Mouse (Mus musculus) kidney, embryonic 15.5 days (tissue): Measurements from ENCODE around the gene Patj. TPM values are rescaled to one million over a fixed set of nuclear protein-coding genes. Genes with fewer than 3 reads are reported as not detected.

Experiments used
- ATAC-seq: fragments of 200-750 bp; cut with Nextera tagmentation; replicated peaks from 2 replicates; pipeline ENCODE4 v1.8.0; 2017; ENCODE audit warnings: moderate TSS enrichment; ENCODE audit not compliant: low FRiP score
- H3K27ac ChIP-seq: fragments of 300-500 bp; sonication (generic); 2 replicates; pipeline ENCODE4 v1.5.1; 2015; ENCODE audit warnings: mild to moderate bottlenecking, inconsistent platforms
- H3K27me3 ChIP-seq: fragments of 300-500 bp; sonication (generic); 2 replicates; pipeline ENCODE4 v1.6.1; 2015; ENCODE audit warnings: inconsistent platforms
- H3K36me3 ChIP-seq: fragments of 300-500 bp; sonication (generic); 2 replicates; pipeline ENCODE4 v1.6.1; 2015; ENCODE audit warnings: inconsistent platforms
- H3K4me1 ChIP-seq: fragments of 300-500 bp; sonication (generic); 2 replicates; pipeline ENCODE4 v1.6.1; 2015; ENCODE audit warnings: inconsistent platforms
- H3K4me2 ChIP-seq: fragments of 300-500 bp; sonication (generic); 2 replicates; pipeline ENCODE4 v1.6.1; 2015; ENCODE audit warnings: moderate library complexity, mild to moderate bottlenecking, inconsistent platforms
- H3K4me3 ChIP-seq: fragments of 300-500 bp; sonication (generic); replicated peaks from 2 replicates; pipeline ENCODE4 v1.5.1; 2015; ENCODE audit warnings: mild to moderate bottlenecking, inconsistent platforms
- H3K9ac ChIP-seq: fragments of 300-500 bp; sonication (generic); 2 replicates; pipeline ENCODE4 v1.6.1; 2015; ENCODE audit warnings: mild to moderate bottlenecking, inconsistent platforms
- H3K9me3 ChIP-seq: fragments of 300-500 bp; sonication (generic); replicated peaks from 2 replicates; pipeline ENCODE4 v1.6.1; 2016; ENCODE audit warnings: inconsistent platforms
- WGBS: fragments of 180-500 bp; shearing (Covaris S2); methylation state at CpG from one replicate; pipeline ENCODE4 v1.1.7; 2015; ENCODE audit warnings: mixed read lengths; 5-methylcytosine and 5-hydroxymethylcytosine counted together
- polyA plus RNA-seq: library from polyadenylated mRNA; unstranded; fragments of >200 nt; fragmentation: Nextera tagmentation; extraction: Ambion mirVana; gene quantifications from 2 replicates; pipeline ENCODE4 v1.2.1, GENCODE M21; 2015

Gene Patj
- polyA plus RNA-seq, 1 experiment from 2014 or later = 26.6 TPM

- Histone ChIP-seq H3K36me3 (peaks cover 4% of the 10 kb centered on the region; the same call in 1 of the 2 replicates), H3K4me1 (peaks cover 19% of the 10 kb centered on the region), H3K9ac (no peak overlapping the region), H3K4me3 (no peak overlapping the region), H3K27ac (no peak overlapping the region), H3K4me2 (no peak overlapping the region), H3K27me3 (no peaks in the 10 kb centered on the region), H3K9me3 (no peaks in the 10 kb centered on the region)
- WGBS = 72% methylated on average over 5 of the region's 5 CpGs
- no peak for ATAC-seq
These were observed 55.2 kb downstream of the Patj start for GRCm38 (mm10) chr4:98450829-98451228.

- peaks cover 3% of the 10 kb centered on the region; the same call in 1 of the 2 replicates for H3K36me3 ChIP-seq
- no peak overlapping the region for H3K9ac ChIP-seq
- no peak overlapping the region for H3K4me3 ChIP-seq
- ATAC-seq = no peak
- WGBS = 41% methylated on average over 3 of the region's 3 CpGs
- no peaks in the 10 kb centered on the region for H3K27me3 ChIP-seq
- H3K4me1 ChIP-seq = peaks cover 19% of the 10 kb centered on the region
- H3K9me3 ChIP-seq = no peaks in the 10 kb centered on the region
- no peak overlapping the region for H3K4me2 ChIP-seq
- H3K27ac ChIP-seq = no peak overlapping the region
These were observed 55.7 kb downstream of the Patj start for GRCm38 (mm10) chr4:98451259-98451658.

GRCm38 (mm10) chr4:98452725-98453124 is 57.1 kb downstream of the Patj start:
- H3K36me3 ChIP-seq = peaks cover 5% of the 10 kb centered on the region
- no peak for ATAC-seq
- H3K4me2 ChIP-seq = no peak overlapping the region
- H3K9ac ChIP-seq = no peak overlapping the region
- no peak overlapping the region for H3K4me3 ChIP-seq
- H3K9me3 ChIP-seq = no peaks in the 10 kb centered on the region
- WGBS = 100% methylated on average over 2 of the region's 2 CpGs
- peaks cover 19% of the 10 kb centered on the region for H3K4me1 ChIP-seq
- no peaks in the 10 kb centered on the region for H3K27me3 ChIP-seq
- H3K27ac ChIP-seq = no peak overlapping the region

- Histone ChIP-seq H3K36me3 (peaks cover 5% of the 10 kb centered on the region), H3K4me1 (peaks cover 19% of the 10 kb centered on the region), H3K4me2 (no peak overlapping the region), H3K9ac (no peak overlapping the region), H3K4me3 (no peak overlapping the region), H3K9me3 (no peaks in the 10 kb centered on the region), H3K27me3 (no peaks in the 10 kb centered on the region), H3K27ac (no peak overlapping the region)
- 84% methylated on average over 5 of the region's 5 CpGs for WGBS
- no peak for ATAC-seq
These were observed 57.6 kb downstream of the Patj start for GRCm38 (mm10) chr4:98453231-98453630.

GRCm38 (mm10) chr4:98455352-98455751 is 59.8 kb downstream of the Patj start:
- Histone ChIP-seq H3K4me1 (peaks cover 13% of the 10 kb centered on the region), H3K27ac (no peak overlapping the region), H3K4me3 (no peak overlapping the region), H3K27me3 (no peaks in the 10 kb centered on the region), H3K4me2 (no peak overlapping the region), H3K36me3 (peaks cover 5% of the 10 kb centered on the region), H3K9ac (no peak overlapping the region), H3K9me3 (no peaks in the 10 kb centered on the region)
- WGBS = 86% methylated on average over 2 of the region's 2 CpGs
- no peak for ATAC-seq

- no peak overlapping the region for H3K9ac ChIP-seq
- H3K4me2 ChIP-seq = no peak overlapping the region
- 86% methylated on average over 8 of the region's 8 CpGs for WGBS
- peaks cover 8% of the 10 kb centered on the region for H3K4me1 ChIP-seq
- H3K4me3 ChIP-seq = no peak overlapping the region
- no peak for ATAC-seq
- no peak overlapping the region for H3K27ac ChIP-seq
- H3K9me3 ChIP-seq = no peaks in the 10 kb centered on the region
- H3K36me3 ChIP-seq = peaks cover 5% of the 10 kb centered on the region
- no peaks in the 10 kb centered on the region for H3K27me3 ChIP-seq
These were observed 60.3 kb downstream of the Patj start for GRCm38 (mm10) chr4:98455910-98456309.

- H3K9me3 ChIP-seq = no peaks in the 10 kb centered on the region
- 98% methylated on average over 2 of the region's 2 CpGs for whole genome bisulfite sequencing
- no peaks in the 10 kb centered on the region for H3K27me3 ChIP-seq
- no peaks in the 10 kb centered on the region for H3K4me1 ChIP-seq
- no peak for ATAC-seq
- H3K4me3 ChIP-seq = no peak overlapping the region
- no peak overlapping the region for H3K4me2 ChIP-seq
- H3K27ac ChIP-seq = no peak overlapping the region
- peaks cover 27% of the 10 kb centered on the region for H3K36me3 ChIP-seq
- H3K9ac ChIP-seq = no peak overlapping the region
These were observed 66.3 kb downstream of the Patj start for GRCm38 (mm10) chr4:98461804-98462341.

- Histone ChIP-seq H3K9me3 (no peaks in the 10 kb centered on the region), H3K27me3 (no peaks in the 10 kb centered on the region), H3K9ac (no peak overlapping the region), H3K27ac (no peak overlapping the region), H3K4me1 (no peaks in the 10 kb centered on the region), H3K36me3 (peaks cover 51% of the 10 kb centered on the region), H3K4me3 (no peak overlapping the region), H3K4me2 (no peak overlapping the region)
- WGBS = 92% methylated on average over 1 of the region's 1 CpGs
- no peak for ATAC-seq
These were observed 69.9 kb downstream of the Patj start for GRCm38 (mm10) chr4:98465476-98465875.

GRCm38 (mm10) chr4:98465886-98466285 is 70.3 kb downstream of the Patj start:
- H3K9ac ChIP-seq = no peak overlapping the region
- no peak for ATAC-seq
- 87% methylated on average over 2 of the region's 2 CpGs for WGBS
- H3K9me3 ChIP-seq = no peaks in the 10 kb centered on the region
- H3K4me3 ChIP-seq = no peak overlapping the region
- no peak overlapping the region for H3K4me2 ChIP-seq
- no peak overlapping the region for H3K27ac ChIP-seq
- no peaks in the 10 kb centered on the region for H3K27me3 ChIP-seq
- H3K36me3 ChIP-seq = peaks cover 54% of the 10 kb centered on the region
- H3K4me1 ChIP-seq = no peaks in the 10 kb centered on the region

GRCm38 (mm10) chr4:98471376-98471775 is 75.8 kb downstream of the Patj start:
- Histone ChIP-seq H3K9me3 (no peaks in the 10 kb centered on the region), H3K27ac (no peak overlapping the region), H3K27me3 (no peaks in the 10 kb centered on the region), H3K4me2 (no peak overlapping the region), H3K36me3 (peaks cover 29% of the 10 kb centered on the region), H3K9ac (no peak overlapping the region), H3K4me3 (no peak overlapping the region), H3K4me1 (no peaks in the 10 kb centered on the region)
- whole genome bisulfite sequencing = 70% methylated on average over 7 of the region's 7 CpGs
- ATAC-seq = no peak

GRCm38 (mm10) chr4:98473491-98473890 is 77.9 kb downstream of the Patj start:
- no peak overlapping the region for H3K27ac ChIP-seq
- no peaks in the 10 kb centered on the region for H3K9me3 ChIP-seq
- H3K9ac ChIP-seq = no peak overlapping the region
- no peaks in the 10 kb centered on the region for H3K27me3 ChIP-seq
- ATAC-seq = no peak
- 73% methylated on average over 3 of the region's 3 CpGs for WGBS
- H3K4me3 ChIP-seq = no peak overlapping the region
- peaks cover 17% of the 10 kb centered on the region for H3K36me3 ChIP-seq
- H3K4me2 ChIP-seq = no peak overlapping the region
- no peaks in the 10 kb centered on the region for H3K4me1 ChIP-seq

- ATAC-seq = no peak
- H3K9ac ChIP-seq = no peak overlapping the region
- no peaks in the 10 kb centered on the region for H3K4me1 ChIP-seq
- H3K27ac ChIP-seq = no peak overlapping the region
- H3K9me3 ChIP-seq = no peaks in the 10 kb centered on the region
- no peaks in the 10 kb centered on the region for H3K27me3 ChIP-seq
- no peaks in the 10 kb centered on the region for H3K36me3 ChIP-seq
- no peak overlapping the region for H3K4me2 ChIP-seq
- H3K4me3 ChIP-seq = no peak overlapping the region
- 58% methylated on average over 3 of the region's 3 CpGs for WGBS
These were observed 82.4 kb downstream of the Patj start for GRCm38 (mm10) chr4:98478005-98478404.

- Histone ChIP-seq H3K27ac (no peak overlapping the region), H3K9me3 (no peaks in the 10 kb centered on the region), H3K9ac (no peak overlapping the region), H3K27me3 (no peaks in the 10 kb centered on the region), H3K4me3 (no peak overlapping the region), H3K4me2 (no peak overlapping the region), H3K36me3 (peaks cover under 1% of the 10 kb centered on the region; the same call in 1 of the 2 replicates), H3K4me1 (no peaks in the 10 kb centered on the region)
- WGBS = 48% methylated on average over 3 of the region's 3 CpGs
- no peak for ATAC-seq
These were observed 90.9 kb downstream of the Patj start for GRCm38 (mm10) chr4:98486475-98486874.
